Mouse (Mus musculus) heart, adult 2 months (tissue): ENCODE measurements around the gene 9930104L06Rik. TPM values are rescaled to one million over a fixed set of nuclear protein-coding genes. Genes with fewer than 3 reads are reported as not detected.

Experiments used
- DNase-seq, 2 experiments: peaks; one replicate each; pipeline ENCODE4 v3.0.0; 2021
- H3K27ac ChIP-seq: fragments of 200-600 bp; 2 replicates; pipeline ENCODE4 v1.8.1; 2022
- H3K27me3 ChIP-seq: fragments of 200-500 bp; 2 replicates; pipeline ENCODE4 v1.6.1; 2012; ENCODE audit warnings: mild to moderate bottlenecking, low read length, inconsistent platforms, mixed read lengths; ENCODE audit not compliant: control insufficient read depth, insufficient read depth
- H3K36me3 ChIP-seq: fragments of 200-500 bp; 2 replicates; pipeline ENCODE4 v1.6.1; 2012; ENCODE audit warnings: low read length, inconsistent platforms; ENCODE audit not compliant: control insufficient read depth, insufficient read depth
- H3K4me1 ChIP-seq: fragments of 200-500 bp; 2 replicates; pipeline ENCODE4 v1.6.1; 2011; ENCODE audit warnings: low read length; ENCODE audit not compliant: control insufficient read depth, insufficient read depth
- H3K4me3 ChIP-seq: fragments of 200-600 bp; 2 replicates; pipeline ENCODE4 v1.8.1; 2022
- H3K79me2 ChIP-seq: fragments of 200-500 bp; replicated peaks from 2 replicates; pipeline ENCODE4 v1.6.1; 2012; ENCODE audit warnings: mild to moderate bottlenecking, inconsistent platforms, low read length, moderate library complexity, mixed read lengths; ENCODE audit not compliant: control insufficient read depth, insufficient read depth
- H3K9ac ChIP-seq: fragments of 200-500 bp; 2 replicates; pipeline ENCODE4 v1.6.1; 2012; ENCODE audit warnings: low read depth, mild to moderate bottlenecking, control low read depth, inconsistent platforms, low read length, mixed read lengths
- CTCF ChIP-seq: fragments of 200-600 bp; IDR thresholded peaks from 2 replicates; pipeline ENCODE4 v1.8.1; 2022; ENCODE audit warnings: antibody characterized with exemption, mild to moderate bottlenecking, moderate library complexity
- EP300 ChIP-seq: fragments of 200-500 bp; IDR thresholded peaks from 2 replicates; pipeline ENCODE4 v1.6.1; 2011; ENCODE audit warnings: low read depth, low read length, control low read depth; ENCODE audit not compliant: insufficient read depth
- POLR2A ChIP-seq: fragments of 200-500 bp; IDR thresholded peaks from 2 replicates; pipeline ENCODE4 v1.6.1; 2011; ENCODE audit warnings: mild to moderate bottlenecking, low read depth, low read length, control low read depth; ENCODE audit not compliant: insufficient read depth
- WGBS: fragments of 180-500 bp; shearing (Covaris S2); methylation state at CpG from one replicate; pipeline ENCODE4 v1.1.7; 2018; 5-methylcytosine and 5-hydroxymethylcytosine counted together
- intact Hi-C: fragments of 180-260 bp; cut with DNase I; formaldehyde crosslinking; loops from one replicate; pipeline ENCODE4 v1.15.1; 2025
- polyA plus RNA-seq: library from polyadenylated mRNA; depleted of rRNA; stranded (reverse); fragments of >200 nt; gene quantifications from 2 replicates; pipeline ENCODE4 v1.2.3, GENCODE M21; 2012
- total RNA-seq, 2 experiments: library from RNA; stranded (reverse); gene quantifications; 2 replicates each; pipeline ENCODE4 v1.2.3; 2021

Gene 9930104L06Rik
- total and polyA plus RNA-seq, 3 experiments, result 5.9 to 8.4 (median 6.1) TPM

DNA sequence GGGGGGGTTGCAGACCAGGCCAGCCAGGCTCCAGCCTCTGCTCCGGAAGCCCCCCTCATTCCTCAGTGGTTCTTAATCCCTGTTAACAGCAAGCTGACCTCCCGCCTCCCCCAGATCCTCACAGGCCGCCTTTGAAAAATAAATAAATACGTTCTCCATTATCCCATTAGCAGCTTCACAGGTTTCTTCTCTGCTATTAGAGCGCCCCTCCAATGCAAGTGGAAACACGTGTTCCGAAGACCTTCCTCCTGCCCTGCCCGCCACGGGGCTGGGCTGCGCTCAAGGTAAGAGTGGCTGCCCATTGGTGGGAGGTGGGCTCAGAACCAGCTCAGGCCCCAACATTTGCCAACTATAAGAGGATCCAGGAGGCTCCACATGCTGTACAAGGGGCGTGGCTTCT is 25.7 kb downstream of the 9930104L06Rik start:
- TF ChIP-seq CTCF (no peak), POLR2A (no peak), EP300 (no peak)
- DNase-seq, result no peak
- Histone ChIP-seq H3K4me1 (no peaks in the 10 kb centered on the region), H3K79me2 (no peaks in the 10 kb centered on the region), H3K27me3 (no peaks in the 10 kb centered on the region), H3K9ac (no peak overlapping the region), H3K36me3 (no peaks in the 10 kb centered on the region), H3K4me3 (no peak overlapping the region), H3K27ac (no peak overlapping the region)
- intact Hi-C loops, result no loop called here
- 32% methylated on average over 11 of the region's 11 CpGs for WGBS

DNA sequence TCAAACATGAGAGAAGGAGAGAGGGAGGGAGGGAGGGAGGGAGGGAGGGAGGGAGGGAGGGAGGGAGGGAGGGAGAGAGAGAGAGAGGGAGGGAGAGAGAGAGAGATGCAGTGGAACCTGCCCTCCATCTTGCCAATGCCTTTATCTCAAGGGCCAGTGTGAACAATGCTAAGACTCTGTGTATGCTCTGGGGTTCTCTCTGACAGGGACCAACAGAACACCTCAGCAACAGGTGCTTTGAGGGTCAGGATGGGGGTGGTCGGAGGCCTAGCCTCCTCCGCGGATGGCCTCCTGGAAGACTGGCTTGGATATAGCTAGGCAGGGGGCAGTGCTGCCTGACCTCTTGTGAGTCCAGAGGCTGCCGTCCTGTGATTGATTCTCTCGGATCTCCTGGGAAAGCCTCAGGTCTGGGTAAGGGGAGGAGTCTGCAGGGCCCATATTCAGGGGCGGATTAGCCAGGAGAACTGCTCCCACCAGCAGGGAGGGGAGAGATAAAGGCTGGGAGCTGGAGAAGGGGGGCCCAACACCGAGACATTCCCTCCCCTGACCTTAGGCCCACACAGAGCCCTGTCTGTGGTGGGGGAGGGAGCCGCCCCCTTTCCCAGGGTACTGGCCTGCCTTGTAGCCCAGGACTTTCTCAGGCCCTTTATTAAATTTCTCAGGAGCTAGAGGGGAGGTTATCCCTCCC is 28.2 kb downstream of the 9930104L06Rik start:
- 22% methylated on average over 8 of the region's 8 CpGs for WGBS
- intact Hi-C loops, result no loop called here
- TF ChIP-seq POLR2A, result no peak
- TF ChIP-seq EP300, result no peak
- TF ChIP-seq CTCF, result no peak
- Histone ChIP-seq H3K79me2 (no peaks in the 10 kb centered on the region), H3K9ac (no peak overlapping the region), H3K27ac (no peak overlapping the region), H3K4me1 (no peaks in the 10 kb centered on the region), H3K4me3 (no peak overlapping the region), H3K27me3 (no peaks in the 10 kb centered on the region), H3K36me3 (no peaks in the 10 kb centered on the region)
- no peak for DNase-seq

DNA sequence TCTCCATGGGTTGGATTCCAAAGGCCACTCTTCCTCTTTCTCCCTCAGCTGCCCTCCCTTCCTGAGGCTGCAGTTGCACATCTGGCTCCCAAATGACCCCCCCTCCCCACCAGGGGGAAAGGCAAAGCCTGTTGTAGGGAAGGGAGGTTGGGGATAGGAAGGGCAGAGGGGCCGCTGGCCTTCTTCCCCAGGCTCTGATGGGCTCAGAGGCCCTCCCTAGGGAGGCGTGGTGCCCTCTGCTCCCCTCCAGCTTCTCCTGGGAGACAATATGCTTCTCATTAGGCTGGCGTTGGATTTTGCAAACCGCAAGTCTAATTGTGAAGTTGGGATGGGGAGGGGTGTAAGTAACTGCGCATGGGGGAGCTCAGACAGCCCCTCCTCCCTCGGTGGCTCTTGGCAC is 31.9 kb downstream of the 9930104L06Rik start:
- Histone ChIP-seq H3K4me1 (no peaks in the 10 kb centered on the region), H3K9ac (no peak overlapping the region), H3K27ac (no peak overlapping the region), H3K36me3 (no peaks in the 10 kb centered on the region), H3K27me3 (no peaks in the 10 kb centered on the region), H3K4me3 (no peak overlapping the region), H3K79me2 (no peaks in the 10 kb centered on the region)
- WGBS, result 60% methylated on average over 6 of the region's 6 CpGs
- TF ChIP-seq CTCF (no peak), EP300 (no peak), POLR2A (no peak)
- no peak for DNase-seq
- intact Hi-C loops, result no loop called here

DNA sequence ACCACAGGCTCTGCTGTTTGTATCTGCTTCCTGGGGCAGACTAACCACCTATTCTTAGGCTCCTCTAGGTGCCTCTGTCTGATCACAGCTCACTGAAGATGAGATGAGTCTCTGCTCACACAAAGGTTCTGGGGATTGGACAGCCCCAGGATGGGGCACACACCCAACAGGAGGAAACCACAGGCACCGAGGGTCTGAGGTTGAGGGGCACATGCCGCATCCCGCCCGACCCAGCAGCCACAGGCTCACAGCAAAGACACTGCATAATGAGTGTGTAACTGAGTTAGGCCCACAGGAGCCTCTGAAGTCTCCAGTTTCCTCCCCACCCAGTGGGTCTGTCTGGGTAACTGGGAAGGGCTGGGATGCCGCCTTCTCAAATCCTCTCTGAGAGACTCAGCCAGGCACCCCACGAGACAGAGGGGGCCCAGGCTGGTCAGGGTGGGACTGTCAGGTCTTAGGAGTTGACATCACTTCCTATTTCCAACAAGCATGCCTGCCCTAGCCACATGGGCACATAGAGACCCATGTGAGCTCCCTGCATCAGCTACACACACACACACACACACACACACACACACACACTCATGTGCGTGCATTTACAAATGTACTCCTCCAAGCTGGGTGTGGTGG is 32.5 kb downstream of the 9930104L06Rik start:
- no peak for DNase-seq
- no peaks in the 10 kb centered on the region for H3K4me1 ChIP-seq
- H3K36me3 ChIP-seq, result no peaks in the 10 kb centered on the region
- TF ChIP-seq EP300 (no peak), CTCF (no peak), POLR2A (no peak)
- WGBS, result 63% methylated on average over 7 of the region's 7 CpGs
- no peaks in the 10 kb centered on the region for H3K27me3 ChIP-seq
- no peaks in the 10 kb centered on the region for H3K79me2 ChIP-seq
- no peak overlapping the region for H3K27ac ChIP-seq
- no peak overlapping the region for H3K4me3 ChIP-seq
- no peak overlapping the region for H3K9ac ChIP-seq
- intact Hi-C loops, result no loop called here

DNA sequence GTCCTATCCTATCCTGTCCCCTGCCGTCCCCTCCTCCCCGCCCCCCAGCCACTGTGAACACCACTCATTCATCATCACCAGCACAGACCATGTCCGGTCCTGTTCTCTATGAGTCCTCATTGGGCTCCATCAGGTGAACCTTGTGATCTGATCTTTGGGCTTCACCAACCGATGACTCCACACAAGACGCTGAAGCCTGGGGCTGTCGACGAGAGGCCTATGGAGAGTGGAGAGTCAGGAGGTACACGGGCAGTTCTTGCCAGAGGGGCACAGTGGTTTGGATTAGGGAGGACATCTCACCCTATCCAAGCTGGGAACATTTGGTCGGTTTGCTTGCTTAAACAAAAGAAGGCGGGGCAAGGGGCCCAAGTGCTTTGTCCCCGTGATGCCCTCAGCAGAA is 33.3 kb downstream of the 9930104L06Rik start:
- Histone ChIP-seq H3K4me1 (no peaks in the 10 kb centered on the region), H3K27ac (no peak overlapping the region), H3K36me3 (no peaks in the 10 kb centered on the region), H3K9ac (no peak overlapping the region), H3K27me3 (no peaks in the 10 kb centered on the region), H3K79me2 (no peaks in the 10 kb centered on the region), H3K4me3 (no peak overlapping the region)
- TF ChIP-seq POLR2A (no peak), CTCF (no peak), EP300 (no peak)
- WGBS, result 73% methylated on average over 11 of the region's 11 CpGs
- intact Hi-C loops, result no loop called here
- DNase-seq, result no peak

DNA sequence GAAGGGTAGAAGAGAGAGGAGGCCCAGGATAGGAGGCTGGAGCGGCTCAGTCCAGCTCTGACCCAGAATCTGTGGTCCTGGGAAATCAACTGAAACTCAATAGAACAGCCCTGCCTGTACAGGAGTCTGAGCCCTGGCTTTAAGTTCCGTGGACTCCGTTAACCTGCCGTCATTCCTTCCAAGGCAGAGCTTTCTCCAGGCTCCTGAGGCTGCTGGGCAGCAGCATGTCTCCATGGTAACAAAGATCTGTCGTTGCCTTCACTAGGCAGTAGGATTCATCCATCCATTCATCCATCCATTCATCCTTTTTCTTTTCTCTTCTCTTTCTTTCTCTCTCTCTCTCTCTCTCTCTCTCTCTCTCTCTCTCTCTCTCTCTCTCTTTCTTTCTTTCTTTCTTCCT is 33.8 kb downstream of the 9930104L06Rik start:
- 46% methylated on average over 5 of the region's 5 CpGs for WGBS
- H3K36me3 ChIP-seq, result no peaks in the 10 kb centered on the region

More for the DNA sequence above, 33.8 kb downstream of the 9930104L06Rik start:
- Histone ChIP-seq H3K79me2 (no peaks in the 10 kb centered on the region), H3K4me1 (no peaks in the 10 kb centered on the region), H3K27ac (no peak overlapping the region), H3K27me3 (no peaks in the 10 kb centered on the region), H3K4me3 (no peak overlapping the region), H3K9ac (no peak overlapping the region)
- TF ChIP-seq EP300, result no peak
- no peak for TF ChIP-seq POLR2A
- no peak for TF ChIP-seq CTCF
- no peak for DNase-seq
- intact Hi-C loops, result no loop called here
